Mouse (Mus musculus) cortical plate, adult 2 months (tissue): ENCODE measurements around the gene Pfn1. TPM values are rescaled to one million over a fixed set of nuclear protein-coding genes. Genes with fewer than 3 reads are reported as not detected.

Experiments used
- H3K27ac ChIP-seq: fragments of 200-500 bp; 2 replicates; pipeline ENCODE4 v1.5.1; 2012; ENCODE audit warnings: low read length, control low read depth, inconsistent platforms; ENCODE audit not compliant: insufficient read depth
- H3K4me1 ChIP-seq: fragments of 200-500 bp; 2 replicates; pipeline ENCODE4 v1.6.1; 2011; ENCODE audit warnings: low read length; ENCODE audit not compliant: control insufficient read depth, insufficient read depth
- H3K4me3 ChIP-seq: fragments of 200-500 bp; 2 replicates; pipeline ENCODE4 v1.5.1; 2011; ENCODE audit warnings: mild to moderate bottlenecking, low read length, control low read depth; ENCODE audit not compliant: insufficient read depth
- CTCF ChIP-seq: fragments of 200-500 bp; IDR thresholded peaks from 2 replicates; pipeline ENCODE4 v1.5.1; 2011; ENCODE audit warnings: mild to moderate bottlenecking, control low read depth, low read length; ENCODE audit not compliant: insufficient read depth; ENCODE audit errors: extremely low read depth
- POLR2A ChIP-seq: fragments of 200-500 bp; IDR thresholded peaks from 2 replicates; pipeline ENCODE4 v1.6.1; 2011; ENCODE audit warnings: mild to moderate bottlenecking, low read length, control low read depth; ENCODE audit not compliant: insufficient read depth; ENCODE audit errors: extremely low read depth
- polyA plus RNA-seq: library from polyadenylated mRNA; depleted of rRNA; stranded (reverse); fragments of >200 nt; gene quantifications from 2 replicates; pipeline ENCODE4 v1.2.3, GENCODE M21; 2012; rRNA removed

Pfn1 gene
- polyA plus RNA-seq, 1 experiment = 277 TPM

GRCm38 (mm10) chr11:70607611-70608010, 46.8 kb downstream of the Pfn1 start:
- H3K4me3 ChIP-seq = no peak overlapping the region
- TF ChIP-seq CTCF (no peak), POLR2A (no peak)

GRCm38 (mm10) chr11:70606717-70607116, 47.7 kb downstream of the Pfn1 start:
- TF ChIP-seq CTCF = no peak
- TF ChIP-seq POLR2A = no peak
- no peaks in the 10 kb centered on the region for H3K4me1 ChIP-seq
- H3K27ac ChIP-seq = no peak overlapping the region
- no peak overlapping the region for H3K4me3 ChIP-seq

More at GRCm38 (mm10) chr11:70607611-70608010, 46.8 kb downstream of the Pfn1 start:
- Histone ChIP-seq H3K4me1 (no peaks in the 10 kb centered on the region), H3K27ac (no peak overlapping the region)

- no peak for TF ChIP-seq POLR2A
- TF ChIP-seq CTCF = peak; percentile 89
- Histone ChIP-seq H3K4me1 (no peaks in the 10 kb centered on the region), H3K4me3 (no peak overlapping the region), H3K27ac (no peak overlapping the region)
Measured at GRCm38 (mm10) chr11:70605024-70605566, 49.3 kb downstream of the Pfn1 start.

Other genes starting within 250 kb of the Pfn1 start
- gene Pelp1, start 244.6 kb downstream of the Pfn1 start, polyA plus RNA-seq = 19.0 and 20.2 TPM in 2 replicates
- gene Arrb2, start 222.0 kb downstream of the Pfn1 start, polyA plus RNA-seq = 58.1 and 61.5 TPM in 2 replicates
- 14.8 and 15.4 TPM in 2 replicates for gene Med11, start 202.7 kb downstream of the Pfn1 start, polyA plus RNA-seq
- 0.44 and 0.47 TPM in 2 replicates for gene Zmynd15, start 195.2 kb downstream of the Pfn1 start, polyA plus RNA-seq
- gene Cxcl16, start 194.7 kb downstream of the Pfn1 start, polyA plus RNA-seq = 1.7 and 2.4 TPM in 2 replicates
- 0.44 and 0.95 TPM in 2 replicates for gene Tm4sf5, start 149.4 kb downstream of the Pfn1 start, polyA plus RNA-seq
- 0.23 and 0.34 TPM in 2 replicates for gene Vmo1, start 140.0 kb downstream of the Pfn1 start, polyA plus RNA-seq
- not detected in 2 replicates for gene Gltpd2, start 135.4 kb downstream of the Pfn1 start, polyA plus RNA-seq
- 240 and 248 TPM in 2 replicates for gene Psmb6, start 129.3 kb downstream of the Pfn1 start, polyA plus RNA-seq
- not detected in 2 replicates for gene Gm40193, start 121.7 kb downstream of the Pfn1 start, polyA plus RNA-seq
- gene Pld2, start 114.6 kb downstream of the Pfn1 start, polyA plus RNA-seq = 21.4 and 24.4 TPM in 2 replicates
- gene Mink1, start 91.8 kb downstream of the Pfn1 start, polyA plus RNA-seq = 318 and 325 TPM in 2 replicates
- not detected in 2 replicates for gene 4930544D05Rik, start 38.8 kb downstream of the Pfn1 start, polyA plus RNA-seq
- gene Chrne, start 35.4 kb downstream of the Pfn1 start, polyA plus RNA-seq = 0.19 and 0.27 TPM in 2 replicates
- gene Gp1ba, start 15.5 kb downstream of the Pfn1 start, polyA plus RNA-seq = not detected in 2 replicates
- gene Rnf167, start 7.4 kb downstream of the Pfn1 start, polyA plus RNA-seq = 124 and 128 TPM in 2 replicates
- 139 and 143 TPM in 2 replicates for gene Slc25a11, start 7.2 kb downstream of the Pfn1 start, polyA plus RNA-seq
- gene Eno3, start 2.6 kb upstream of the Pfn1 start, polyA plus RNA-seq = 26.4 and 26.6 TPM in 2 replicates
- 74.5 and 81.9 TPM in 2 replicates for gene Spag7, start 14.8 kb upstream of the Pfn1 start, polyA plus RNA-seq
- 126 and 138 TPM in 2 replicates for gene Camta2, start 33.5 kb upstream of the Pfn1 start, polyA plus RNA-seq
- 4.8 and 5.2 TPM in 2 replicates for gene Inca1, start 45.5 kb upstream of the Pfn1 start, polyA plus RNA-seq
- gene Kif1c, start 45.9 kb upstream of the Pfn1 start, polyA plus RNA-seq = 51.2 and 53.7 TPM in 2 replicates
- 8.0 and 8.9 TPM in 2 replicates for gene Zfp3, start 109.6 kb upstream of the Pfn1 start, polyA plus RNA-seq
- 0.11 and 0.15 TPM in 2 replicates for gene Scimp, start 157.9 kb upstream of the Pfn1 start, polyA plus RNA-seq
- gene Rabep1, start 190.1 kb upstream of the Pfn1 start, polyA plus RNA-seq = 40.7 and 41.7 TPM in 2 replicates